Mouse (Mus musculus) neural tube, embryonic 11.5 days (tissue): ENCODE measurements around the gene Ptpre. TPM values are rescaled to one million over a fixed set of nuclear protein-coding genes. Genes with fewer than 3 reads are reported as not detected.

Experiments
- ATAC-seq: fragments of 200-750 bp; cut with Nextera tagmentation; 2 replicates; pipeline ENCODE4 v1.8.0; 2017; ENCODE audit warnings: moderate number of reproducible peaks, mild to moderate bottlenecking, moderate TSS enrichment, moderate library complexity; ENCODE audit not compliant: insufficient read depth, low FRiP score, low TSS enrichment
- DNase-seq: peaks from one replicate; pipeline ENCODE4 v3.0.0-alpha.2; 2015; ENCODE audit warnings: low spot score
- H3K27ac ChIP-seq: fragments of 300-500 bp; sonication (generic); 2 replicates; pipeline ENCODE4 v1.5.1; 2014; ENCODE audit warnings: low read depth, mild to moderate bottlenecking, low read length
- H3K27me3 ChIP-seq: fragments of 300-500 bp; sonication (generic); 2 replicates; pipeline ENCODE4 v1.6.1; 2014; ENCODE audit warnings: mild to moderate bottlenecking, low read length, mixed read lengths; ENCODE audit not compliant: control insufficient read depth, insufficient read depth
- H3K36me3 ChIP-seq: fragments of 300-500 bp; sonication (generic); 2 replicates; pipeline ENCODE4 v1.6.1; 2014; ENCODE audit warnings: mild to moderate bottlenecking, low read length, moderate library complexity, mixed read lengths; ENCODE audit not compliant: control insufficient read depth, insufficient read depth
- H3K4me1 ChIP-seq: fragments of 300-500 bp; sonication (generic); 2 replicates; pipeline ENCODE4 v1.6.1; 2014; ENCODE audit warnings: low read length, mixed read lengths; ENCODE audit not compliant: control insufficient read depth, insufficient read depth
- H3K4me2 ChIP-seq: fragments of 300-500 bp; sonication (generic); 2 replicates; pipeline ENCODE4 v1.6.1; 2014; ENCODE audit warnings: low read depth, mild to moderate bottlenecking, moderate library complexity
- H3K4me3 ChIP-seq: fragments of 300-500 bp; sonication (generic); 2 replicates; pipeline ENCODE4 v1.5.1; 2014; ENCODE audit warnings: low read depth, low read length
- H3K9ac ChIP-seq: fragments of 300-500 bp; sonication (generic); 2 replicates; pipeline ENCODE4 v1.6.1; 2014; ENCODE audit warnings: mild to moderate bottlenecking, low read length
- H3K9me3 ChIP-seq: fragments of 300-500 bp; sonication (generic); 2 replicates; pipeline ENCODE4 v1.6.1; 2016; ENCODE audit warnings: low read length; ENCODE audit not compliant: control insufficient read depth
- WGBS: fragments of 180-500 bp; shearing (Covaris S2); extraction: QIAGEN DNeasy Blood & Tissue Kit; methylation state at CpG from one replicate; pipeline ENCODE4 v1.1.7; 2014; 5-methylcytosine and 5-hydroxymethylcytosine counted together
- polyA plus RNA-seq: library from polyadenylated mRNA; unstranded; fragments of >200 nt; fragmentation: Nextera tagmentation; extraction: Ambion mirVana; gene quantifications from 2 replicates; pipeline ENCODE4 v1.2.1, GENCODE M21; 2014

The Ptpre gene
- polyA plus RNA-seq, 1 experiment from 2014 or later, result 0.97 TPM

DNA sequence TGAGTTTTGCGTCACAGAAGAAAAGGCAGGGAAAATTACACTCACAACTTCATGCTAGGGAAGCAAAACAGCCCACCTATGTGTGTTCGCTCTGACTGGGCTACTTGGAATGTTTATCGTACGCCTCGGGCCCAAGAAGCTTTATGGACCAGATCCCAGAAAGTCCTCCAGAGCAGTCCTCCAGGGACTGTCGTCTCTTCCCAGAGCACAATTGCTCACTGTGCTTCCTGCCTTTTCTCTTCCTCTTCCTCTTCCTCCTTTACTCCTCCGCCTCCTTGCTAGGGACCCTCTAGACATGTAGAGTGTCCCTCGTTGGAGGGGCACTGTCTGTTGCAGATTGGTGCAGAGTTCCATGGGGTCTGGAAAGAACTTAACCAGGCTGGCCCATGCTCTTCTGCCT, 111.5 kb downstream of the Ptpre start:
- Histone ChIP-seq H3K36me3 (no peaks in the 10 kb centered on the region), H3K9me3 (no peaks in the 10 kb centered on the region), H3K4me1 (no peaks in the 10 kb centered on the region), H3K9ac (no peak overlapping the region), H3K4me3 (no peak overlapping the region), H3K27ac (no peak overlapping the region), H3K27me3 (no peaks in the 10 kb centered on the region), H3K4me2 (no peak overlapping the region)
- DNase-seq, result no peak
- no peak for ATAC-seq
- WGBS, result 93% methylated on average over 8 of the region's 8 CpGs

DNA sequence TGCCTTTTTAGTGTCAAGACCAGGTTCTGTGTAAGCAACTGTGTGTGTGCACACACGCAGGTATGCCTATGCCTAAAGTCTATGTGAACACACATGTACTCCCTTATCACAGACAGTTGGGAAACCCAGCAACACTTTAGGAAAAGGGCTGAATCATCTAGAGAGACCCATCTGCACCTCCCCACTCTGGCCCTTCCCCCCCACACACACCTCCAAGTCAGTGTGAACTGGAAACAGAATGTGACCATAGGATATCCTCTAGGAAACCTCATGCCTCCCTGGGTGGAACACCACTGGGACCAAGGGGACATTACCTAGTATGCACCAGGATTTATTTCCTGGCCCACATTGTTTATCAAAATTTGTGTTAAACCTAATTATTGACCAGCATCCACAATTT, 112.0 kb downstream of the Ptpre start:
- no peak overlapping the region for H3K27ac ChIP-seq
- no peaks in the 10 kb centered on the region for H3K36me3 ChIP-seq
- H3K4me3 ChIP-seq, result no peak overlapping the region
- H3K4me2 ChIP-seq, result no peak overlapping the region
- DNase-seq, result no peak
- H3K9me3 ChIP-seq, result no peaks in the 10 kb centered on the region
- no peak for ATAC-seq
- no peaks in the 10 kb centered on the region for H3K27me3 ChIP-seq
- no peak overlapping the region for H3K9ac ChIP-seq
- 89% methylated on average over 1 of the region's 1 CpGs for WGBS
- no peaks in the 10 kb centered on the region for H3K4me1 ChIP-seq

DNA sequence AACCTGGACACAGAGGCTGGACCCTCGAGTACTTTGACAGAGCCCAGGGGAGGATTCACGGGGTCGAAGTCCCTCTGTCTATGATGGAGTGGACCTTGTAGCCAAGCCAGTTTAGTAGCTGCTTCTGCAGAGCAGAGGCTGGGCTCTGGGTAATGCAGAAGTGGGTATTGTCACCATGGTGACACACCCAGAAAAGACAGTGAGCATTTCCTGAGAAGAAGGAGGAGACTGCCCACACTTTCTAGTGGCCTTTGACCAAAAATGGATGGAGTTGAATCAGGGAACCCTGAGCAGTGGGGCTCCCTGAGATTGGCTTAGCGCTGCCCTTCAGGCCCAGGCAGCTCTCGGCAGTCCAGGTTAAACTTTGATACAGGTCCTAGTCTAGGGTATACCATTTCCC, 112.8 kb downstream of the Ptpre start:
- Histone ChIP-seq H3K36me3 (no peaks in the 10 kb centered on the region), H3K4me3 (no peak overlapping the region), H3K27me3 (no peaks in the 10 kb centered on the region), H3K27ac (no peak overlapping the region), H3K9ac (no peak overlapping the region), H3K4me1 (no peaks in the 10 kb centered on the region), H3K9me3 (no peaks in the 10 kb centered on the region), H3K4me2 (no peak overlapping the region)
- WGBS, result 89% methylated on average over 5 of the region's 5 CpGs
- ATAC-seq, result no peak
- DNase-seq, result no peak

DNA sequence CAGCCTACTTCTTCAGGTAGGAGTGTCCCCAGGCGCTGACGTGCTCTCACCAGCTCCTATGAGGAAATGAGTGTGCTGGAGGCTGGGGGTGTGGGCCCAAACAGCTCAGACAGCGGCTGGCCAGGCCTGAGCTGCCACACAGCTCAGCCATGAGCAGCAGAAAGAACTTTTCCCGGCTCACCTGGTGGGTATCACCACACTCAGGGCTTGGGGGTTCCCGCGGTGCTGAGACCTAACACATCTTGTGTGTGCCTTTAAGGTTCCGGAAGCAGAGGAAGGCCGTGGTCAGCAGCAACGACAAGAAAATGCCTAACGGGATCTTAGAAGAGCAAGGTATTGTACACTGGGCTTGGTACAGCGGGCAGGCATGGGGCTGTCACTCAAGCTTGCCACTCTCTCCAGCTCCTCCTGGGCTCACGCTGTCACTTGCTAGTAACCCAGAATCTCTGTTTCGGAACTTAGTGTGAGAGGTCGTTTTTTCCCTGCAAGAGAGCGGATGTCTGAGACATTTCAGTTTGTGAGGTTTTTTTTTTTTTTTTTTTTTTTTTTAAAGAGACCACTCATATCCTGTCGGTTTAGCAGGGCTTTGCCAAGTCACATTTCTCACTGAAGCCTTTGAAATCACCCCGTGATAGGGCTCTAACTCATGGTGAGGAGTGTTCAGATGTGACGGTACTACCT, 114.7 kb downstream of the Ptpre start:
- WGBS, result 71% methylated on average over 18 of the region's 18 CpGs
- Histone ChIP-seq H3K36me3 (no peaks in the 10 kb centered on the region), H3K4me1 (no peaks in the 10 kb centered on the region), H3K4me2 (no peak overlapping the region), H3K27ac (no peak overlapping the region), H3K4me3 (no peak overlapping the region), H3K27me3 (no peaks in the 10 kb centered on the region), H3K9me3 (no peaks in the 10 kb centered on the region), H3K9ac (no peak overlapping the region)
- no peak for DNase-seq
- ATAC-seq, result no peak

DNA sequence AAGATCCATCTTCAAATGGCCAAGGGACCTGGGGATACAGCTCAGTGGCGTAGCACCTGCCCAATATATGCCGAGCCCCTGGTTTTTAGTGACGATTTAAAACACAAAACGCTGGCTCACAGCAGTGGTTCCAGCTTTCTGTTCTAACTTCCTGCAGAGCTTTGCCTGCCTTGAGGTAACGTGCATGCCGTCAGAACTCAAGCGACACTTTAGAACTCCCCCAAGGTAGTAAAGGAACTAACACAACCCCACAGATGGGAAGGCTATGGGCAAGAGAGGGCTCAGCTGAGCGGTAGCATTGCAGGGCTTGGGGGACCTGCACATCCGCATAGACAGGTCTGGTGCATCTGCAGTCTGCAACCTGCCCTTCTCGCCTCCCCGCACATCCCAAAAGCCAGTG, 115.5 kb downstream of the Ptpre start:
- DNase-seq, result no peak
- no peak overlapping the region for H3K4me3 ChIP-seq
- WGBS, result 65% methylated on average over 11 of the region's 11 CpGs
- H3K4me2 ChIP-seq, result no peak overlapping the region
- no peak for ATAC-seq
- H3K4me1 ChIP-seq, result no peaks in the 10 kb centered on the region
- no peaks in the 10 kb centered on the region for H3K27me3 ChIP-seq
- H3K9me3 ChIP-seq, result no peaks in the 10 kb centered on the region
- H3K27ac ChIP-seq, result no peak overlapping the region
- H3K9ac ChIP-seq, result no peak overlapping the region
- no peaks in the 10 kb centered on the region for H3K36me3 ChIP-seq

DNA sequence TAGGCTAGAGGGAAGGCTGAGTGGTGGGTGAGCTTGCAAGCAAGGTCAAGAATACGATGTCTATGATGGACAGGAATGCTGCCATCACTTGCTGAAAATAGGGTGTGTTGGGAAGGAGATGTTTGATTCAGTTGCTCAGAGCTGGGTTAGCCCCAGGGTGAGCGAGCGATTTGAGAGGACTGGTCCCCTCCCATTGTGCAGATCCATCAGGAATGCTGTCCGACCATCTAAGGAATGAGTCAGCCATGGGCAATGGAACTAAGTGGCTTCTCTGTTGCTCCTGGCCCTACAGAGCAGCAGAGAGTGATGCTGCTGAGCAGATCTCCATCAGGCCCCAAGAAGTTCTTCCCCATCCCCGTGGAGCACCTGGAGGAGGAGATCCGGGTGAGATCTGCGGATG, 116.3 kb downstream of the Ptpre start:
- Histone ChIP-seq H3K4me2 (no peak overlapping the region), H3K9me3 (no peaks in the 10 kb centered on the region), H3K27ac (no peak overlapping the region), H3K36me3 (no peaks in the 10 kb centered on the region), H3K4me1 (no peaks in the 10 kb centered on the region), H3K27me3 (no peaks in the 10 kb centered on the region), H3K4me3 (no peak overlapping the region), H3K9ac (no peak overlapping the region)
- no peak for ATAC-seq
- 86% methylated on average over 7 of the region's 7 CpGs for WGBS
- DNase-seq, result no peak

DNA sequence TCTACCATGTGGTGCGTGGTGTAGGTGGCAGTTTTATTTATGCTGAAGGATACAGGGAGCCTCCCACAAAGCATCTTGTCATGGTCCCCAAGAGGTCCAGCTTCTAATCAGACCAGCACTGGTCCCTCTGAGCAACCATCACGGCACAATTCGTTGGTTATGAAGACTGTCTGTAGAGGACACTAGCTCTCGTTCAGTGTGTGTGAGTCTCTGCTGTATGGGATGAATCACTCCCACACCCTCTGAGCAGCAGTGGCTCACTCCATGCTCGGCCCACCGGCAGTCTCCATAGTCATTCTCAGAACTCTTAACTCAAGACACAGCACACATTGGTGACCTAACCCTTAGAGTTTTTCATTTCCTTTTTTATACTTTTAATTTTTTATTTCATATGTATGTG, 117.0 kb downstream of the Ptpre start:
- H3K4me3 ChIP-seq, result no peak overlapping the region
- H3K27me3 ChIP-seq, result no peaks in the 10 kb centered on the region
- no peak overlapping the region for H3K27ac ChIP-seq
- H3K4me1 ChIP-seq, result no peaks in the 10 kb centered on the region
- 92% methylated on average over 6 of the region's 6 CpGs for whole genome bisulfite sequencing
- no peaks in the 10 kb centered on the region for H3K9me3 ChIP-seq
- DNase-seq (no peak), ATAC-seq (no peak)
- no peak overlapping the region for H3K4me2 ChIP-seq
- no peak overlapping the region for H3K9ac ChIP-seq
- H3K36me3 ChIP-seq, result no peaks in the 10 kb centered on the region

DNA sequence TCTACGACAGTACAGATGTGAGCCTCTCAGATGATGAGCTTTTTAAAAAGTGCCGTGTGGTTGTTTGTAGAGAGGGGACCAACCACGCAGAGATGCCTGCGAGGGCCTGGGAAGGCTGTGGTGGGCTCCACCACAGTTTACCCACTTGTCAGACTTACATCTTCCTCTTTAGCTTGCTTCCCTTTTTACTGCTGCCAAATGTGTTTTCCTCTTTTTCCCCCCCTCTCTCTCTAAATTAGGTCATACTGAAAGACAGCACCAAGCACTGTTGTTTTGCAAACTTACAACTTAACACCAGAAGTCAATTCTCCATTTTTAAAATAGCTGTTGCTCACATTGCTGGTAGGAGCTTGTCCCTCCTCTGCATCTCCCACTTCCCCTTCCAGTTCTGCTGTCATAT, 117.8 kb downstream of the Ptpre start:
- Histone ChIP-seq H3K9ac (no peak overlapping the region), H3K27ac (no peak overlapping the region), H3K4me2 (no peak overlapping the region), H3K9me3 (no peaks in the 10 kb centered on the region), H3K36me3 (no peaks in the 10 kb centered on the region), H3K4me1 (no peaks in the 10 kb centered on the region), H3K27me3 (no peaks in the 10 kb centered on the region), H3K4me3 (no peak overlapping the region)
- no peak for ATAC-seq
- DNase-seq, result no peak
- 74% methylated on average over 4 of the region's 4 CpGs for WGBS

DNA sequence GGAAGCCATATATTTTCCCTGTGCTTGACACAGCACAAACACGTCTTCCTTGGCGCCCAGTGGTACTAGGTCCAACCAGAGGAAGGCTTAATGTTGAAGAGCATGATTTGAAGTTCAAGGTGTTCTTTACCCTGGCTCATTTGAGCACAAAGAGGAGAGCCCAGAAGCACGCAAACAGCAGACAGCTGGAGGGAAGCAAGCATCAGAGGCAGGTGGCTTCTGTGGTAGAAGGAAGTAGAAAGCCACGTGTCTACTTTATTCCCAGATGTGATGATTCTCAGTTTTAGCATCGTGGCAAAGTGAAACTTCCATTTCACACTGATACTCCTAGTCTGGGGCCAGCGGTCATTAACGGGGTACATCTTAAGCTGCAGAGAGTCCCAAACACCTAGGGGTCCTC, 120.9 kb downstream of the Ptpre start:
- Histone ChIP-seq H3K4me3 (no peak overlapping the region), H3K4me2 (no peak overlapping the region), H3K4me1 (no peaks in the 10 kb centered on the region), H3K27me3 (no peaks in the 10 kb centered on the region), H3K27ac (no peak overlapping the region), H3K9ac (no peak overlapping the region), H3K9me3 (no peaks in the 10 kb centered on the region), H3K36me3 (no peaks in the 10 kb centered on the region)
- 91% methylated on average over 7 of the region's 7 CpGs for WGBS
- DNase-seq, result no peak
- ATAC-seq, result no peak
